Comparison of ENCODE assay signal across 12 mouse cellular contexts in the genomic region with DNA sequence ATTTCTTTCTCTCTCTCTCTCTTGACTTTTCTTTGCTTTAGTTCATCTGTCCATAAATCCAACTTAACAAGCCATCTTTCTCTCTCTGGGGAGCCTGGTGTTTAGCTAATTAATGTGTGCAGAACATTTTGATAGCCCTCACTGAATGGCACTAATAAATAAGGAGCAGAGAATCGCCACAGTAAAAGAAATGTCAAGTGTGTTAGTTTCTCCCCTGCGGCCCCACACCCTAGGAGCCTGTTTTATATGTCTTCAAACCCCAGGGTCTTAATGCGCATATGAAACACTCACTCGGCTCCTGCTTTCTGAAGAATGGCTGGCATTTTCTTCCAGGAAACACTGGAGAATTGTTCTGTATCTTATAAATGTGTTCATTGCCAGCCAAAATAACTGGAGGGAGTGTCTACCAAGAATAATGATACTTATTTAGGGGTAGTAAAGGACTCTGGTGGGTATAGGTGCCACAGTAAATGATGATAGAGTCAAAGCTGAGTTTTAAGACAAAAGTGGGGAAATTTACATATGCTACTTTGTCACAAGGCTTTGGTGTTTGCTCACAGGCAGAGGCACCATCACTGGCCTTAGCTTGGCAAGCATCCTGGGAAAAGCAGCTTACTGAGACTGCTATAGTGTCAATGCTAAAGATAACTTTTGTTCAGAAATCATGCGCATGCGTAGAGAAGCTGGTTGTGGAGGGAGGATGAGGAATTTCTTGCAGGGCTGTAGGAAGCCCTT.
A peak's percentile ranks its signal among the peaks of the same experiment; 100 is the strongest.
DNase-seq lines count a peak whose midpoint lies in the region; ATAC-seq and TF ChIP-seq lines count a peak whose summit lies in the region.
"Had no signal": no experiment of that assay in that cellular context is flagged by ENCODE, and none has a peak within 500 bp of the region (broad histone marks: within the 10 kb centered on the region; RNA-seq: fewer than 3 reads in every experiment).

No protein-coding gene starts in this region.

- H3K4me1 ChIP-seq in forebrain, embryonic 13.5 days = peaks cover 10% of the 10 kb centered on the region; the same call in 1 of the 2 replicates
- H3K4me1 ChIP-seq in forebrain, embryonic 12.5 days = peaks cover 10% of the 10 kb centered on the region
- H3K4me1 ChIP-seq in limb, embryonic 11.5 days (ENCODE audit: control insufficient read depth, insufficient read depth, low read length) = no peaks in the 10 kb centered on the region
- H3K4me1 ChIP-seq in olfactory bulb, adult 2 months (ENCODE audit: control insufficient read depth, insufficient read depth, low read length) = no peaks in the 10 kb centered on the region
- H3K4me1 ChIP-seq: heart, embryonic 10.5 days had no signal

- peak; percentile 25 to 31 for DNase-seq in right cerebral cortex, adult 2 months (ENCODE audit: low spot score in 2 of 2)
- DNase-seq in right cerebral cortex, postnatal 14 days = no peak
- peak; percentile 66 for DNase-seq in limb, embryonic 11.5 days (ENCODE audit: low spot score)
- no peak for DNase-seq in cerebellum, postnatal 25 days
- no peak for DNase-seq in gastrocnemius, adult 18-20 months (ENCODE audit: low spot score)
- DNase-seq: adrenal gland, adult 2 months; cerebellum, adult 9-11 months; liver, postnatal 0 days had no signal

- ATAC-seq in forebrain, embryonic 13.5 days = 0 out of 2 replicates have a peak, but pooled peaks have one; percentile 38
- ATAC-seq in forebrain, embryonic 12.5 days (ENCODE audit: low FRiP score) = no peak
- peak; percentile 60; the same call in 1 of the 2 replicates for ATAC-seq in limb, embryonic 11.5 days (ENCODE audit: insufficient number of reproducible peaks, low FRiP score, low TSS enrichment, low read depth)
- ATAC-seq: liver, postnatal 0 days had no signal

- no peaks in the 10 kb centered on the region for H3K27me3 ChIP-seq in forebrain, embryonic 13.5 days
- no peaks in the 10 kb centered on the region for H3K27me3 ChIP-seq in forebrain, embryonic 12.5 days
- no peaks in the 10 kb centered on the region for H3K27me3 ChIP-seq in limb, embryonic 11.5 days (ENCODE audit: control insufficient read depth, insufficient read depth, low read length)

- TF ChIP-seq CTCF in olfactory bulb, adult 2 months (IDR thresholded peaks at IDR 0.05; ENCODE audit: insufficient read depth, low read depth, low read length) = no peak

- no peaks in the 10 kb centered on the region for H3K9me3 ChIP-seq in forebrain, embryonic 13.5 days (replicated peaks)
- H3K9me3 ChIP-seq in forebrain, embryonic 12.5 days = no peaks in the 10 kb centered on the region
- H3K9me3 ChIP-seq in limb, embryonic 11.5 days (ENCODE audit: control insufficient read depth, low read length) = no peaks in the 10 kb centered on the region; the same call in 1 of the 2 replicates
- H3K9me3 ChIP-seq: heart, embryonic 10.5 days had no signal

- no peak overlapping the region for H3K4me2 ChIP-seq in forebrain, embryonic 13.5 days
- H3K4me2 ChIP-seq in forebrain, embryonic 12.5 days = no peak overlapping the region
- H3K4me2 ChIP-seq in limb, embryonic 11.5 days (ENCODE audit: low read depth, severe bottlenecking) = no peak overlapping the region

- no peaks in the 10 kb centered on the region for H3K36me3 ChIP-seq in forebrain, embryonic 13.5 days (ENCODE audit: poor library complexity, severe bottlenecking)
- no peaks in the 10 kb centered on the region for H3K36me3 ChIP-seq in forebrain, embryonic 12.5 days (replicated peaks)
- H3K36me3 ChIP-seq in limb, embryonic 11.5 days (ENCODE audit: control insufficient read depth, insufficient read depth, low read length) = no peaks in the 10 kb centered on the region

- no peak overlapping the region for H3K27ac ChIP-seq in forebrain, embryonic 13.5 days
- H3K27ac ChIP-seq in forebrain, embryonic 12.5 days = no peak overlapping the region
- H3K27ac ChIP-seq in limb, embryonic 11.5 days (replicated peaks; ENCODE audit: low read depth, low read length) = peak overlapping the region; percentile 53; the same call in 1 of the 2 replicates
- peak overlapping the region; percentile 51; the same call in 1 of the 2 replicates for H3K27ac ChIP-seq in olfactory bulb, adult 2 months (ENCODE audit: insufficient read depth, low read depth, low read length)
- H3K27ac ChIP-seq: heart, embryonic 10.5 days had no signal

- WGBS in forebrain, embryonic 13.5 days = 29% methylated on average over 6 of the region's 6 CpGs
- WGBS in forebrain, embryonic 12.5 days = 29% methylated on average over 6 of the region's 6 CpGs
- 31% methylated on average over 6 of the region's 6 CpGs for WGBS in limb, embryonic 11.5 days
- WGBS in olfactory bulb, adult 2 months = 36% methylated on average over 6 of the region's 6 CpGs

- no peak overlapping the region for H3K4me3 ChIP-seq in forebrain, embryonic 13.5 days
- H3K4me3 ChIP-seq in forebrain, embryonic 12.5 days (replicated peaks) = no peak overlapping the region
- H3K4me3 ChIP-seq in limb, embryonic 11.5 days (ENCODE audit: low read depth, low read length) = no peak overlapping the region
- H3K4me3 ChIP-seq in olfactory bulb, adult 2 months (ENCODE audit: insufficient read depth, low read depth, low read length) = no peak overlapping the region
- H3K4me3 ChIP-seq: heart, embryonic 10.5 days had no signal

- TF ChIP-seq POLR2A in olfactory bulb, adult 2 months (IDR thresholded peaks at IDR 0.05; ENCODE audit: insufficient read depth, low read depth, low read length) = no peak

- H3K9ac ChIP-seq in forebrain, embryonic 13.5 days = no peak overlapping the region
- no peak overlapping the region for H3K9ac ChIP-seq in forebrain, embryonic 12.5 days
- no peak overlapping the region for H3K9ac ChIP-seq in limb, embryonic 11.5 days (ENCODE audit: low read length)
- H3K9ac ChIP-seq: liver, postnatal 0 days had no signal

Comparison
In these comparisons a context has a peak if more than half of its experiments do, and no peak if none do; other contexts are left out.
1. DNase-seq: peak in right cerebral cortex, adult 2 months (2 of 2) and limb, embryonic 11.5 days (single experiment); none in right cerebral cortex, postnatal 14 days (single experiment), cerebellum, postnatal 25 days (0 of 2) and gastrocnemius, adult 18-20 months (single experiment).
2. H3K27ac ChIP-seq: peak in limb, embryonic 11.5 days (single experiment) and olfactory bulb, adult 2 months (single experiment); none in forebrain, embryonic 13.5 days (single experiment) and forebrain, embryonic 12.5 days (single experiment).